Mouse (Mus musculus) myocyte (in vitro differentiated cells): Measurements from ENCODE around the gene Teddm2. TPM values are rescaled to one million over a fixed set of nuclear protein-coding genes. Genes with fewer than 3 reads are reported as not detected.

Experiments
- H3K27me3 ChIP-seq: one replicate; pipeline ENCODE4 v1.6.1; 2011; ENCODE audit not compliant: control insufficient read depth, insufficient read depth, insufficient read length
- H3K36me3 ChIP-seq: one replicate; pipeline ENCODE4 v1.6.1; 2011; ENCODE audit not compliant: control insufficient read depth, insufficient read depth
- H3K4me2 ChIP-seq: one replicate; pipeline ENCODE4 v1.6.1; 2011; ENCODE audit warnings: low read depth, control low read depth
- H3K4me3 ChIP-seq: one replicate; pipeline ENCODE4 v1.5.1; 2011; ENCODE audit warnings: mild to moderate bottlenecking, control low read depth, moderate library complexity
- H3K79me2 ChIP-seq: one replicate; pipeline ENCODE4 v1.6.1; 2011; ENCODE audit not compliant: control insufficient read depth, insufficient read depth
- H3ac ChIP-seq: one replicate; pipeline ENCODE4 v1.6.1; 2011; ENCODE audit not compliant: control insufficient read depth, insufficient read length
- CEBPB ChIP-seq: IDR thresholded peaks from 2 replicates; pipeline ENCODE4 v1.6.1; 2011; ENCODE audit warnings: mild to moderate bottlenecking, moderate library complexity; ENCODE audit not compliant: poor library complexity, insufficient read depth, severe bottlenecking
- E2F4 ChIP-seq: IDR thresholded peaks from one replicate; pipeline ENCODE4 v1.6.1; 2011; ENCODE audit warnings: mild to moderate bottlenecking, control low read depth, moderate library complexity; ENCODE audit not compliant: insufficient read depth
- MAX ChIP-seq: IDR thresholded peaks from one replicate; pipeline ENCODE4 v1.6.1; 2011; ENCODE audit warnings: low read depth, mild to moderate bottlenecking, control low read depth
- MYOD1 ChIP-seq, 3 experiments: IDR thresholded peaks; one replicate each; pipeline ENCODE4 v1.6.1; 2011; ENCODE audit warnings: control low read depth in 2 of 3, low read depth in 2 of 3, mild to moderate bottlenecking in 2 of 3, moderate library complexity in 1 of 3; ENCODE audit not compliant: insufficient read length in 2 of 3, control insufficient read depth in 1 of 3
- MYOG ChIP-seq, 3 experiments: IDR thresholded peaks; one replicate each; pipeline ENCODE4 v1.6.1; 2011; ENCODE audit warnings: control low read depth in 2 of 3, low read depth in 2 of 3, mild to moderate bottlenecking in 2 of 3; ENCODE audit not compliant: insufficient read length in 2 of 3, control insufficient read depth in 1 of 3, insufficient read depth in 1 of 3
- POLR2A ChIP-seq: IDR thresholded peaks from one replicate; pipeline ENCODE4 v1.6.1; 2011; ENCODE audit warnings: low read depth, mild to moderate bottlenecking, control low read depth, moderate library complexity; ENCODE audit not compliant: insufficient read length
- POLR2AphosphoS2 ChIP-seq: IDR thresholded peaks from one replicate; pipeline ENCODE4 v1.6.1; 2011; ENCODE audit warnings: low read depth, control low read depth; ENCODE audit not compliant: insufficient read length
- REST ChIP-seq: IDR thresholded peaks from one replicate; pipeline ENCODE4 v1.6.1; 2011; ENCODE audit warnings: mild to moderate bottlenecking, control low read depth, moderate library complexity; ENCODE audit not compliant: insufficient read depth, insufficient read length
- SRF ChIP-seq: IDR thresholded peaks from one replicate; pipeline ENCODE4 v1.6.1; 2011; ENCODE audit warnings: low read depth; ENCODE audit not compliant: control insufficient read depth, insufficient read length
- TCF12 ChIP-seq: IDR thresholded peaks from one replicate; pipeline ENCODE4 v1.6.1; 2011; ENCODE audit warnings: mild to moderate bottlenecking, control low read depth; ENCODE audit not compliant: poor library complexity, insufficient read depth, severe bottlenecking
- TCF3 ChIP-seq: IDR thresholded peaks from one replicate; pipeline ENCODE4 v1.6.1; 2011; ENCODE audit warnings: low read depth, control low read depth; ENCODE audit not compliant: insufficient read length
- USF1 ChIP-seq: IDR thresholded peaks from one replicate; pipeline ENCODE4 v1.6.1; 2011; ENCODE audit warnings: low read depth, mild to moderate bottlenecking, control low read depth, moderate library complexity
- polyA plus RNA-seq: library from polyadenylated mRNA; unstranded; fragments of >200 nt; fragmentation: generic; extraction: Trizol; gene quantifications from one replicate; pipeline ENCODE4 v1.2.1, GENCODE M21; 2012; ENCODE audit warnings: missing spikeins

The Teddm2 gene
- polyA plus RNA-seq, 1 experiment = 0.20 TPM

- Histone ChIP-seq H3ac (no peak overlapping the region), H3K27me3 (peaks cover 8% of the 10 kb centered on the region), H3K36me3 (no peaks in the 10 kb centered on the region), H3K4me2 (no peak overlapping the region), H3K79me2 (no peaks in the 10 kb centered on the region), H3K4me3 (no peak overlapping the region)
- TF ChIP-seq POLR2A (no peak), REST (no peak), MYOG (IDR thresholded peaks at IDR 0.05; ENCODE audit: control insufficient read depth in 1 of 3, insufficient read depth in 1 of 3, insufficient read length in 2 of 3, low read depth in 2 of 3) (no peak)
Measured at GRCm38 (mm10) chr1:153803530-153803929, 96.5 kb downstream of the Teddm2 start.

GRCm38 (mm10) chr1:153802691-153803090, 97.3 kb downstream of the Teddm2 start:
- TF ChIP-seq MYOG (IDR thresholded peaks at IDR 0.05; ENCODE audit: control insufficient read depth in 1 of 3, insufficient read depth in 1 of 3, insufficient read length in 2 of 3, low read depth in 2 of 3) = no peak
- TF ChIP-seq POLR2AphosphoS2 = no peak
- TF ChIP-seq POLR2A = no peak
- no peak for TF ChIP-seq REST
- TF ChIP-seq SRF = no peak
- TF ChIP-seq TCF3 = no peak
- no peak for TF ChIP-seq TCF12
- no peak for TF ChIP-seq CEBPB
- no peak for TF ChIP-seq E2F4
- no peak for TF ChIP-seq MYOD1 (IDR thresholded peaks at IDR 0.05; ENCODE audit: control insufficient read depth in 1 of 3, insufficient read length in 2 of 3, low read depth in 2 of 3)
- TF ChIP-seq USF1 = no peak
- TF ChIP-seq MAX = no peak
- peak overlapping the region; percentile 24 for H3K4me2 ChIP-seq
- no peak overlapping the region for H3K4me3 ChIP-seq
- peaks cover 4% of the 10 kb centered on the region for H3K27me3 ChIP-seq
- no peaks in the 10 kb centered on the region for H3K79me2 ChIP-seq
- H3K36me3 ChIP-seq = no peaks in the 10 kb centered on the region
- no peak overlapping the region for H3ac ChIP-seq

Other genes starting within 250 kb of the Teddm2 start
- 0.16 TPM for gene Rgs8, start 247.2 kb downstream of the Teddm2 start, polyA plus RNA-seq
- gene Rgs16, start 159.9 kb downstream of the Teddm2 start, polyA plus RNA-seq = 6.5 TPM
- gene Rnasel, start 150.8 kb downstream of the Teddm2 start, polyA plus RNA-seq = 0.11 TPM
- gene Rgsl1, start 56.1 kb downstream of the Teddm2 start, polyA plus RNA-seq = not detected
- gene Teddm1b, start 25.9 kb downstream of the Teddm2 start, polyA plus RNA-seq = 0.01 TPM
- gene Teddm1a, start 8.5 kb downstream of the Teddm2 start, polyA plus RNA-seq = not detected
- 37.6 TPM for gene Glul, start 284 bp downstream of the Teddm2 start, polyA plus RNA-seq